Mouse (Mus musculus) brown adipose tissue, adult 24 weeks (tissue): ENCODE results near the gene Tecpr1. TPM values are rescaled to one million over a fixed set of nuclear protein-coding genes. Genes with fewer than 3 reads are reported as not detected.

ENCODE experiments used
- H3K27ac ChIP-seq: fragments of 200-500 bp; replicated peaks from 2 replicates; pipeline ENCODE4 v1.5.1; 2012; ENCODE audit warnings: low read depth, mild to moderate bottlenecking, low read length
- H3K4me1 ChIP-seq: fragments of 200-500 bp; 2 replicates; pipeline ENCODE4 v1.6.1; 2012; ENCODE audit warnings: low read length, mixed read lengths; ENCODE audit not compliant: control insufficient read depth, insufficient read depth, insufficient read length
- H3K4me3 ChIP-seq: fragments of 200-500 bp; 2 replicates; pipeline ENCODE4 v1.5.1; 2012; ENCODE audit warnings: low read depth, mild to moderate bottlenecking, low read length, moderate library complexity; ENCODE audit not compliant: insufficient read depth
- polyA plus RNA-seq: library from polyadenylated mRNA; stranded (reverse); fragments of >200 nt; gene quantifications from 2 replicates; pipeline ENCODE4 v1.2.4, GENCODE M21; 2012; ENCODE audit not compliant: missing spikeins, insufficient read depth, insufficient read length

The Tecpr1 gene
- polyA plus RNA-seq, 1 experiment: 41.4 TPM

- Histone ChIP-seq H3K27ac (peak overlapping the region; percentile 89), H3K4me3 (peak overlapping the region; percentile 96), H3K4me1 (peaks cover 43% of the 10 kb centered on the region)
These were observed 33.1 kb upstream of the Tecpr1 start for GRCm38 (mm10) chr5:144256541-144256870.

DNA sequence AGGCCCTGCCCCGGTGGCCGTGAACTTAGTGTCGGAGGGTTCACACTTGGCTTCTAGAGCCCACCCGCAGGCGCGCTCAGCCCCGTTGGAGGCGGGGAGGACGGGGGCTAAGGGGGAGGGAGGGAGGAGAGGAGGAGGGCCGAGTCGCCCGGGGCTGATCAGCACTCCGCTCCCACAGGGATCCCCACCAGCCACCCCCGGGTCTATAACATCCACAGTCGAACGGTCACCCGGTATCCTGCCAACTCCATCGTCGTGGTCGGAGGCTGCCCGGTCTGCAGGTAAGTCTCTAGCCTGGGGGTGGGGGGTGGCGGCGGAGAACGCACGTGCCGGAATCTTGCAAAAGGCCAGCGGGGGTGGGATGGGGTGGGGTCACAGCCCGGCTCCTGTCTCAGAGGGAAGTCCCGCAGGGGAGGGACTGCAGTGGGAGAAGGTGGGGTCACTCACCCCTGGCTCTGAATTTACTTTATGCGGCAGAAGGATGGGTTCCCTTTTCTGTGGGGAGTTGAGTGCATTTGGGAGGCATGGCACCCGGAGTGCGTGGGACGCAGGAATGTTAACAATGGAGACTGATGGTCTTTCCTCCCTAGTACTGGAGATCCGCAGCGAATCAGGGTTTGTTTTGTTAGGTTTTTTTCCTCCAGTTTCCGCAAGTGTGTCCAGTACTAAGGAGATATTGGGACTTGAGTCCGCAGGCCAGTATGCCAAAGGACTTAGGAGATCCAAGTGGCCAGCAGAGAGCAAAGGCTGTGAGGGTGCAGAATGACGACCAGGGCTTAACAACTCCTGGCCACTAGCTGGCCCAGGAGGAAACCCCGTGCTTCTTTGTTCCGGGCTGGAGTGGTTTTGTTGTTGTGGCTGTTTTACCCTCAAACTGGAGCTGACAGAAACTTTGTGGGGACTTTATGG, 32.5 kb upstream of the Tecpr1 start:
- H3K27ac ChIP-seq: peak overlapping the region; percentile 89
- H3K4me1 ChIP-seq: peaks cover 38% of the 10 kb centered on the region

DNA sequence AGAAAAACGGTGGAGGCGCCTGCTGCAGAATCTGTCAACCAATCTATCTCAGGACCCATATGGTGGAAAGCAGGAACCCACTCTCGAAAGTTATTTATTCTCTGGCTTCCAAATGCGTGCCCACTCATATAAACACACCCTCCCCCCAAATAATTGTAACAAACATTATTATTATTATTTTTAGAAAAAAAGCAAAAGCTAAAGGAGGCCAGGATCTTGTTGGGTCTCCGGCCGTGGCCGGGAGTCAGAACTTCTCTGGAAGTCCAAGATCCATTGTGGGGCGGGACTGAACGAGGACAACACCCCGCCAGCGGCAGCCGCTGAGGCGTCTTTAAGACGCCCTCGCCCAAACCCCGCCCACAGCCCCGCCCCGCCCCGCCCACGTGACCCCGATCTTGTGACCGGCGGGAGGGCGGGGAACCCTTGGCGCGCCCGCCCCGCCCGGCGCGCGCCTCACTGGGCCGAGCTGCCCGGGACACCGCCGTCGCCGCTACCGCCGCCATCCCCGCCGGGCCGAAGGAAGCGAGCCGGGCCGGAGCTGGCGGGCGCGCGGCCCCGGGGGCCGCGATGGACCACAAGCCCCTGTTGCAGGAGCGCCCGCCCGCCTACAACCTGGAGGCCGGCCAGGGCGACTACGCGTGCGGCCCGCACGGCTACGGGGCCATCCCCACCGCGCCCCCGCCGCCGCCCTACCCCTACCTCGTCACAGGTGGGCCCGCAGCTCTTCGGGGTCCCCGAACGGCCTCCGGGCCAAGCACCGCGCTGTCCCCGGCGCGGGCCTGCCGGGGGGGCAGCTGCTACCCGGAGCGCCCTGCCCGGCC, 31.6 kb upstream of the Tecpr1 start:
- Histone ChIP-seq H3K4me1 (peaks cover 29% of the 10 kb centered on the region), H3K4me3 (peak overlapping the region; percentile 96), H3K27ac (peak overlapping the region; percentile 89)

More for the DNA sequence above, 32.5 kb upstream of the Tecpr1 start:
- H3K4me3 ChIP-seq: peak overlapping the region; percentile 96

GRCm38 (mm10) chr5:144254122-144254810, 30.9 kb upstream of the Tecpr1 start:
- Histone ChIP-seq H3K4me1 (peaks cover 23% of the 10 kb centered on the region), H3K27ac (peak overlapping the region; percentile 76), H3K4me3 (peak overlapping the region; percentile 54)

GRCm38 (mm10) chr5:144253212-144253611, 29.8 kb upstream of the Tecpr1 start:
- peaks cover 13% of the 10 kb centered on the region for H3K4me1 ChIP-seq
- no peak overlapping the region for H3K4me3 ChIP-seq
- no peak overlapping the region for H3K27ac ChIP-seq

DNA sequence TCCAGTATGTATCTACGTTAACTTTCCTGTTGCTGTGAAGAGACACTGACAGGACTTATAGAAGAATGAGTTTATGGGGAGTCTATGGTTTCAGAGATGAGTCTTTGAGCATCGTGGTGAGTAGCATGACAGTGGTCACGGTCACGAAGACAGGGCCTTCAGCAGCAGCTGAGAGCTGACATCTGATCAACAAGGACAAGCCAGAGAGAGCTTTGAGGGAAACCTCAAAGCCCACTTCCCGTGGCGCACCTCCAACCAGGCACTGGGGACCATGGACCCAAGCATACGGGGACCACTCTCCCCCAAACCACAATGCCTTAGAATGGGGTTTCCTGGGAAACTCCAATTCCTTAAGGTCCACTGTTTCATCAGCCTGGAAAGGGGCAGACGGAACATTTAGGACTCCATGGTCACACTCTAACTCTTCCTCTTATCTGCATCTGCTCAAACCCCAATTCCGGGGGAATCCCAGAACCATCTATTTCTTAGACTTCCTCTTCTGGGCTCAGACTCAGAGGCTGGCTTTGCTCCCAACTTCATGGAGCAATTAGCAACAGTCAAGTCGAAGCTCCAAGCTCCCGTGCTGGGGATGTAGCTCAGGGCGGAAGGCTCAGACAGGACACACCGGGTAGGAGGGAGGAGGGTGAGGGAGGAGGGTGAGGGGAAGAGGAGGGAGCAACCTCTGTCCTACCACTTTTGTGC, 28.6 kb upstream of the Tecpr1 start:
- Histone ChIP-seq H3K27ac (0 out of 2 replicates have a peak overlapping the region, but pooled peaks have one; percentile 20), H3K4me1 (peaks cover 10% of the 10 kb centered on the region), H3K4me3 (no peak overlapping the region)

GRCm38 (mm10) chr5:144249871-144250270, 26.5 kb upstream of the Tecpr1 start:
- Histone ChIP-seq H3K4me1 (peaks cover 10% of the 10 kb centered on the region), H3K27ac (no peak overlapping the region), H3K4me3 (no peak overlapping the region)

GRCm38 (mm10) chr5:144247906-144248585, 24.6 kb upstream of the Tecpr1 start:
- H3K27ac ChIP-seq: peak overlapping the region; percentile 45
- peaks cover 6% of the 10 kb centered on the region for H3K4me1 ChIP-seq
- no peak overlapping the region for H3K4me3 ChIP-seq

- Histone ChIP-seq H3K27ac (no peak overlapping the region), H3K4me3 (no peak overlapping the region), H3K4me1 (peaks cover 6% of the 10 kb centered on the region)
These were observed 23.9 kb upstream of the Tecpr1 start for GRCm38 (mm10) chr5:144247307-144247706.

DNA sequence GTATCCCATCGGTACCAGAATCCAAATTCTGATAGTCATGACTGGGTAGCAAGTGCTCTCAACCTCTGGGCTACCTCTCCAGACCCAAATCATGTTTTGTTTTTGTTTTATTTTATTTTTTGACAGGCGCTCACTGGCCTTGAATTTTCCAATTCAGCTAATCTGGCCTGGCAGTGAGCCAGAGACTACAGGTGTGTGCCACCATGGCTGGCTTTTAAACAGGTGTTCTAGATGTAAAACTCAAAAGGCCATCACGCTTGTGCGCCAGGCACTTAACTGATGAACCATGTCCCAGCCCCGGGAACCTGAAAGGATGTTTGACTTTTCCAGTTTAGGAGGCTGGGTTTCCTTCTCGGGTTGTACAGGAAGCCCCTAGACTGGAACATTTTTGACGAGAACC, 23.3 kb upstream of the Tecpr1 start:
- Histone ChIP-seq H3K27ac (no peak overlapping the region), H3K4me1 (peaks cover 6% of the 10 kb centered on the region), H3K4me3 (no peak overlapping the region)

DNA sequence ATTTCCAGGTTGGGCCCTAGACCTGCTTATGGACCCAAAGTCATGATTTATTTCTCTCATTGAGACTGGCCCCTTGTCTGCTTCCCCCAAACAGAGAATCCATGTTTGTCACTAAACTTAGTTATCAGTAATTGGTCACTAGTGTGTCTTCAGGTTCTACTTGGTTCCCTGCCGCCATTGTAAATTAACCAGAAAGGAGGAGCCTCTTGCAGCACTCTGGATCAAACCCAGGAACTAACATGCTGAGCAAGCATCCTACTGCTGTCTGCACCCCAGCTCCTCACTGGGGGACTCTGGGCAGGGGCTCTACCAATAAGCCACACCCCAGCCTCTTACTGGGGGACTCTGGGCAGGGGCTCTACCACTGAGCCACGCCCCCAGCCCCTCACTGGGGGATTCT, 22.2 kb upstream of the Tecpr1 start:
- no peak overlapping the region for H3K27ac ChIP-seq
- H3K4me1 ChIP-seq: peaks cover 6% of the 10 kb centered on the region
- no peak overlapping the region for H3K4me3 ChIP-seq

DNA sequence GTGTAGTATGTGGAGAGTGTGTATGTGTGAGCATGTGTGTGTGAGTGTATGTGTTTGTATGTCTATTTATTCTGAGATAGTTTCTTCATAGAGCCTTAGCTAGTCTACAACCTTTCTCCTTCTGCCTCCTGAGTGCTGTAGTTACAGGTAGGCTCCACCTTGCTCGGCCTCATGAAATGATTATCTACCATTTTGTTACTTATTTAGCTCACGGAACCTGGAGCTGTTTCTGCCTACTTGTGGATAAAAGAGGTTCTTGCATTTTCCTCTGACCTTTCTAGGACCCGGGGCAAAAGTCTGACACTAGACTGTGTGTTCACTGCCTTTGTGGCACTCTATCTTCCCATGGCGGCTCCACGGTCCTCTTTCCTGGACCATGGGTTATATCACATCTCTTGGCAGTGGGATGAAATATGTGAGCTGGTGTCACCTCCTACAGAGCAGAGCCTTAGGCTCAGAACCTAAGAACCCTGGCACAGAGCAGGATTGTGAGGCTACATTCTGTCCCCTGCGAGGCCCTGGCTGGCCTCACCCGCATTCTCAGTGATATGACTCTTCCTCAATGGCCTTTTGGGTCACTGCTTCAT, 20.6 kb upstream of the Tecpr1 start, which contains the start of gene Bri3:
Gene Bri3, plus strand, starts transcription at position 537 of the 587 bp plus-strand sequence.
- Histone ChIP-seq H3K4me1 (peaks cover 8% of the 10 kb centered on the region), H3K4me3 (no peak within 1 kb of the TSS), H3K27ac (no peak within 1 kb of the TSS)

DNA sequence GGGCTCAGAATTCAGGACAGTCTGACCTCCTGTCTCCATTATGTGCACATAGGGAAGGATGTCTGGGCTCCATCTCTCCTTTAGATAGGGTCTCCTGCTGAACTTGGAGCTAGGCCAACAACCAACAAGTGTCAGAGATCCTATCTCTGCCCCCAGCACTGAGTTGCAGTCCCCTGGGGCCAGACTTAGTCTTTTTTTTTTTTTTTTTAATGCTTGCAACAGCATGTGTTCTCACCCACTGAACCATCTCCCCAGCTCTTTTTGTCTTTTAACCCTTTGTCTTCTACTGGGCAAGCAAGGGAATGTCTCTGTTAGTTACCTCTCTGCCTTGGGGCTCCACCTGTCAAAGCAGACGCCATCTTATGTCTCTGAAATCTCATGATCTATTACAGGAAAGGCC, 15.6 kb upstream of the Tecpr1 start:
- H3K4me1 ChIP-seq: peaks cover 4% of the 10 kb centered on the region; the same call in 1 of the 2 replicates
- no peak overlapping the region for H3K4me3 ChIP-seq
- no peak overlapping the region for H3K27ac ChIP-seq

- Histone ChIP-seq H3K27ac (peak overlapping the region; percentile 82), H3K4me3 (no peak overlapping the region), H3K4me1 (peaks cover 4% of the 10 kb centered on the region)
These were observed 11.3 kb upstream of the Tecpr1 start for GRCm38 (mm10) chr5:144234714-144235113.
